Mouse (Mus musculus): ENCODE measurements around the gene Rffl.

DNA sequence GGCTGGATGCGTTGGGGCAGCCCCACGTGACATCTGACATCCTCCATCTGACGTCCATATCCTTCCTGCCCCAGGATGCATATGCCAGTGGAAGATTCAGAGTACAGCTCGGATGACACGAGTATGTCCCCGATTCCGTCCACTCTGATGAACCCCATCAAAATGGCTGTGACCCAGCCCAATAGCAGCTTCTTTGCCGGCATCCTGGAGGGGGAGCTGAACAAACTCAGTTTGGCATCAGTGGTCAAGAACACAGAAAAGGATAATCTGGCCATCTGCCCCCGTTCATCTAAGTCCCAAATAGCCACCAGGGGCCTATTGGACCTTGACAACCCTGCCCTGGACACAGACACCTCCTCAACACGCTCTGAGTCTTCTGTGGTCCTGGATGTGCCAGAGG is 26.5 kb upstream of the Rffl start:
- TF ChIP-seq POLR2A (IDR thresholded peaks at IDR 0.05; ENCODE audit: borderline replicate concordance, extremely low read depth, insufficient read depth, insufficient read length, poor library complexity, severe bottlenecking) (no peak), CTCF (IDR thresholded peaks at IDR 0.05; ENCODE audit: borderline replicate concordance, extremely low read depth, insufficient read depth, insufficient read length) (no peak)

Data from brain, embryonic 14.5 days (tissue).